9 mouse cellular contexts compared by ENCODE assay signal in the genomic region with DNA sequence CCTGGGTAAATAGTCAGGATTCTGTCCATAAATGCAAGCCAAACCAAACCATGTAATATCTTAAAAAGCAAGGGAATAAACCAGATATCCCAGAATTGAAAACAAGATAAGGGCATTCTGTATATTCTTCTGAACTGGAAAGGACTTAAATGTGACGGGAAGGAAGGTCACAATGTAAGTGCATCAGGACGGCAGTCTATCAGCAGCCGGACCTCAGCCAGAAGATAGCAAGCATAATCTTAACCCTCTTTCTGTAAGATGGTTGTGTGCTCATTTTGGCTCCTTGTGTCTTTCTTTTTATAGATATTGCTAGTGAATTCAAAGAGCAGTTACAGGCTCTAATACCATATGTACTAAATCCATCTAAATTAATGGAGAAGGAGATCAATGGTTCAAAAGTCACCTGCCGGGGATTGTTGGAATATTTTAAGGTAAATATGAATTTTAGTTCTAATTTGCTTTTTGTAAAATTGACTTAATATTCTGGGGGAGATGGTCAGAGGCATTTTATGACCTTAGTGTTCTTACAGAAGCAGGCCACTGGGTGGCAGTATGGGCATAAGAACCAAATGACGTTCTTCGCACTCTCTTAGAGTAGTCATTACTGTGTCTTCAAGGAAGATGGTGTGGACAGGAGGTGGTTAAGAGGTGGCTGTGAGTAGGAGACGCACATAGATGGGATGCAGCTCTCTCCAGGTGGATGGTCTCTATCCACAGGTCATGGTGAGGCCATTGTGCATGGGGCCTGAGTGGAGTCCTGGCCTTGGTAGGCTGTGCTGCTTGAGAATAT. TPM values are rescaled to one million over a fixed set of nuclear protein-coding genes. Genes with fewer than 3 reads are reported as not detected.
DNase-seq lines count a peak whose midpoint lies in the region; ATAC-seq lines count a peak whose summit lies in the region.
"Had no signal": no experiment of that assay in that cellular context is flagged by ENCODE, and none has a peak within 500 bp of the region (broad histone marks: within the 10 kb centered on the region; RNA-seq: fewer than 3 reads in every experiment).

No protein-coding gene starts in this region.

- ATAC-seq in limb, embryonic 11.5 days (ENCODE audit: insufficient number of reproducible peaks, low FRiP score, low TSS enrichment, low read depth): no peak
- ATAC-seq in midbrain, embryonic 16.5 days: 0 out of 2 replicates have a peak, but pooled peaks have one; percentile 67

- H3K9ac ChIP-seq in limb, embryonic 11.5 days (ENCODE audit: low read length): no peak overlapping the region
- no peak overlapping the region for H3K9ac ChIP-seq in midbrain, embryonic 16.5 days (ENCODE audit: low read depth, low read length)
- H3K9ac ChIP-seq: stomach, embryonic 15.5 days had no signal

- H3K4me3 ChIP-seq in limb, embryonic 11.5 days (ENCODE audit: low read depth, low read length): no peak overlapping the region
- H3K4me3 ChIP-seq in midbrain, embryonic 16.5 days (ENCODE audit: low read depth, low read length): no peak overlapping the region
- H3K4me3 ChIP-seq: stomach, embryonic 15.5 days had no signal

- no peak overlapping the region for H3K27ac ChIP-seq in limb, embryonic 11.5 days (replicated peaks; ENCODE audit: low read depth, low read length)
- H3K27ac ChIP-seq in midbrain, embryonic 16.5 days (ENCODE audit: low read length): no peak overlapping the region
- H3K27ac ChIP-seq: stomach, embryonic 15.5 days had no signal

- DNase-seq in ovary, postnatal 10 days (ENCODE audit: low spot score): peak; percentile 20
- DNase-seq in ovary, adult 18-20 months (ENCODE audit: low spot score): no peak
- DNase-seq in cerebellum, postnatal 14 days: peak; percentile 75 to 80
- peak; percentile 65 to 77 for DNase-seq in frontal cortex, postnatal 36 days (ENCODE audit: low spot score in 2 of 2)
- DNase-seq in kidney, adult 8-10 months: peak; percentile 17 to 50
- DNase-seq in limb, embryonic 11.5 days (ENCODE audit: low spot score): peak; percentile 69
- peak; percentile 17 to 57 for DNase-seq in spleen, postnatal 14 days (ENCODE audit: low spot score in 2 of 2)

- peaks cover 2% of the 10 kb centered on the region; the same call in 1 of the 2 replicates for H3K36me3 ChIP-seq in limb, embryonic 11.5 days (ENCODE audit: control insufficient read depth, insufficient read depth, low read length)
- H3K36me3 ChIP-seq in midbrain, embryonic 16.5 days (ENCODE audit: control insufficient read depth, insufficient read depth, low read length): peaks cover 9% of the 10 kb centered on the region; the same call in 1 of the 2 replicates

- no peaks in the 10 kb centered on the region for H3K4me1 ChIP-seq in limb, embryonic 11.5 days (ENCODE audit: control insufficient read depth, insufficient read depth, low read length)
- no peaks in the 10 kb centered on the region for H3K4me1 ChIP-seq in midbrain, embryonic 16.5 days (ENCODE audit: control insufficient read depth, insufficient read depth, low read length)
- H3K4me1 ChIP-seq: stomach, embryonic 15.5 days had no signal

- no peaks in the 10 kb centered on the region for H3K9me3 ChIP-seq in limb, embryonic 11.5 days (ENCODE audit: control insufficient read depth, low read length)
- H3K9me3 ChIP-seq in midbrain, embryonic 16.5 days (replicated peaks; ENCODE audit: control insufficient read depth, low read length, poor library complexity, severe bottlenecking): no peaks in the 10 kb centered on the region
- H3K9me3 ChIP-seq: stomach, embryonic 15.5 days had no signal

- no peaks in the 10 kb centered on the region for H3K27me3 ChIP-seq in limb, embryonic 11.5 days (ENCODE audit: control insufficient read depth, insufficient read depth, low read length)
- H3K27me3 ChIP-seq in midbrain, embryonic 16.5 days (ENCODE audit: control insufficient read depth, insufficient read depth, low read depth, low read length): no peaks in the 10 kb centered on the region
- H3K27me3 ChIP-seq: stomach, embryonic 15.5 days had no signal

- WGBS in limb, embryonic 11.5 days: 59% methylated on average over 7 of the region's 7 CpGs
- WGBS in midbrain, embryonic 16.5 days: 59% methylated on average over 7 of the region's 7 CpGs

- no peak overlapping the region for H3K4me2 ChIP-seq in limb, embryonic 11.5 days (ENCODE audit: low read depth, severe bottlenecking)
- no peak overlapping the region for H3K4me2 ChIP-seq in midbrain, embryonic 16.5 days (ENCODE audit: low read length)
- H3K4me2 ChIP-seq: stomach, embryonic 15.5 days had no signal

RNA-seq across cellular contexts. Expression of gene Pla2g16, which starts 28.4 kb away (rescaled TPM):
- 5.4 and 7.6 TPM in 2 replicates for polyA plus RNA-seq in limb, embryonic 11.5 days (2014; fragmentation: Nextera tagmentation; extraction: Ambion mirVana)
- 2.2 and 3.1 TPM in 2 replicates for polyA plus RNA-seq in midbrain, embryonic 16.5 days (2015; fragmentation: Nextera tagmentation; extraction: Ambion mirVana)

RNA-seq across cellular contexts. Expression of gene Atl3, which starts 35.0 kb away (rescaled TPM):
- polyA plus RNA-seq in limb, embryonic 11.5 days (2014; fragmentation: Nextera tagmentation; extraction: Ambion mirVana): 10.6 and 10.9 TPM in 2 replicates
- 6.7 and 6.8 TPM in 2 replicates for polyA plus RNA-seq in midbrain, embryonic 16.5 days (2015; fragmentation: Nextera tagmentation; extraction: Ambion mirVana)

RNA-seq across cellular contexts. Expression of gene Rtn3, which starts 45.8 kb away (rescaled TPM):
- polyA plus RNA-seq in limb, embryonic 11.5 days (2014; fragmentation: Nextera tagmentation; extraction: Ambion mirVana): 78.5 and 94.1 TPM in 2 replicates
- 654 and 682 TPM in 2 replicates for polyA plus RNA-seq in midbrain, embryonic 16.5 days (2015; fragmentation: Nextera tagmentation; extraction: Ambion mirVana)
